Mouse (Mus musculus) adrenal gland, adult 10 weeks (tissue): ENCODE measurements around the gene Tra2b. TPM values are rescaled to one million over a fixed set of nuclear protein-coding genes. Genes with fewer than 3 reads are reported as not detected.

Experiments used
- polyA plus RNA-seq: library from polyadenylated mRNA; stranded (reverse); fragments of 350-450 nt; fragmentation: Illumina TruSeq; extraction: RNeasy Lipid Tissue Mini Kit (QIAGEN cat#74804); gene quantifications from one replicate; pipeline ENCODE4 v1.2.3, GENCODE M21; 2014; ENCODE audit warnings: low read depth, low replicate concordance

The Tra2b gene
- polyA plus RNA-seq: 261 TPM

DNA sequence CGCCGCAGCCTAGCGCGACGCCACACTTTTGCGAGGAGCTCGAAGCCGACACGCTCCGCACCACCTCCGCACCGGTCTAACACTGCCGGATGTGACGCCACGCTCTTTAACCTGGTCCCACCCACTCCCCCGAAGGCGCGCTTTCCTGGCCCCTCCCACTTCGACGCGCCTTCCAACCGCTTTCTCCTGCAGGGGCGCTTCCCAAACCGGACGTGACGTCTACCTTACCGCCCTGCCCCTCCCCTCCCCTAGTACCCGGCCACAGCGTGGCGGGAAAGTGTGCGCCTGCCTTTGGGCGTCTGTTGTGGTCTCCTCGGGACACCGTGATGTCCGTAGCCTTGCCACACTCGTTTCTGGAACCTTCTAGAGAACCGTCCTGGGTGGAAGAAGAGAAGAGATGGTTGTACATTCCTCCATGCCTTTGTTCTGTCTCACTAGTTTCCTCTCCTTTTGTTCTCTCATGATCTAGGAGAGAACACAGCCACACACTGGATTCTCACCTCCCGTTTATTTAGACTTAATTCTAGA is at the start of gene Tra2b:
Tra2b (minus strand) TSS at position 157 of the 528 bp plus-strand sequence.

Other genes with a start within 250 kb of the Tra2b start
- 6.6 TPM for gene Igf2bp2, start 102.7 kb downstream of the Tra2b start, polyA plus RNA-seq
- 16.0 TPM for gene Etv5, start 173.7 kb upstream of the Tra2b start, polyA plus RNA-seq